Mouse (Mus musculus) myocyte (in vitro differentiated cells): ENCODE data around the gene Slc24a3.

Experiments
- MAX ChIP-seq: IDR thresholded peaks from one replicate; pipeline ENCODE4 v1.6.1; 2011; ENCODE audit warnings: low read depth, mild to moderate bottlenecking, control low read depth
- MYOD1 ChIP-seq, 3 experiments: IDR thresholded peaks; one replicate each; pipeline ENCODE4 v1.6.1; 2011; ENCODE audit warnings: control low read depth in 2 of 3, low read depth in 2 of 3, mild to moderate bottlenecking in 2 of 3, moderate library complexity in 1 of 3; ENCODE audit not compliant: insufficient read length in 2 of 3, control insufficient read depth in 1 of 3
- POLR2A ChIP-seq: IDR thresholded peaks from one replicate; pipeline ENCODE4 v1.6.1; 2011; ENCODE audit warnings: low read depth, mild to moderate bottlenecking, control low read depth, moderate library complexity; ENCODE audit not compliant: insufficient read length
- TCF12 ChIP-seq: IDR thresholded peaks from one replicate; pipeline ENCODE4 v1.6.1; 2011; ENCODE audit warnings: mild to moderate bottlenecking, control low read depth; ENCODE audit not compliant: poor library complexity, insufficient read depth, severe bottlenecking

DNA sequence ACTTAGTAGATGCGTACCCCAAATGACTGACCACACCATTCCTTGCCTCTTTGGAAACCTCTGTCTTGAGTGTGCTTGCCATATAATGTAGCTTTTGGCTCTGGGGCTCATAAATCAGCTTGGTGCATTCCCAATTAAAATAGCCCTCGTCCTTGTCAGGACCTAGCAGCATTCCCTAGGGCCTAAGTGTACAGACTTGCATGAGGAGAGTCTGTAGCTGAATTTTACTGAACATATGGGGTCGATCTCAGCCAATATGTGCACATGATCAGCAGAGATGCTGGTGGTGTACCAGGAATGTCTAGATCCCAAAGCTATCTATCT lies 254.3 kb downstream of the Slc24a3 start:
- TF ChIP-seq POLR2A (no peak), MAX (no peak), MYOD1 (IDR thresholded peaks at IDR 0.05; ENCODE audit: control insufficient read depth in 1 of 3, insufficient read length in 2 of 3, low read depth in 2 of 3) (no peak), TCF12 (no peak)
